Mouse (Mus musculus) stomach, postnatal 0 days (tissue): ENCODE measurements around the gene Ccnq. TPM values are rescaled to one million over a fixed set of nuclear protein-coding genes. Genes with fewer than 3 reads are reported as not detected.

Experiments used
- ATAC-seq: fragments of 200-750 bp; cut with Nextera tagmentation; 2 replicates; pipeline ENCODE4 v1.8.0; 2017; ENCODE audit not compliant: low FRiP score, low TSS enrichment
- DNase-seq: peaks from one replicate; pipeline ENCODE4 v3.0.0-alpha.2; 2016; ENCODE audit warnings: low spot score
- H3K27ac ChIP-seq: fragments of 300-500 bp; sonication (generic); replicated peaks from 2 replicates; pipeline ENCODE4 v1.5.1; 2014; ENCODE audit warnings: mild to moderate bottlenecking, control low read depth
- H3K27me3 ChIP-seq: fragments of 300-500 bp; sonication (generic); 2 replicates; pipeline ENCODE4 v1.6.1; 2014; ENCODE audit warnings: low read length; ENCODE audit not compliant: control insufficient read depth, insufficient read depth
- H3K36me3 ChIP-seq: fragments of 300-500 bp; sonication (generic); 2 replicates; pipeline ENCODE4 v1.6.1; 2014; ENCODE audit warnings: low read length, mixed read lengths; ENCODE audit not compliant: control insufficient read depth, insufficient read depth
- H3K4me1 ChIP-seq: fragments of 300-500 bp; sonication (generic); replicated peaks from 2 replicates; pipeline ENCODE4 v1.6.1; 2014; ENCODE audit warnings: antibody characterized with exemption; ENCODE audit not compliant: control insufficient read depth, insufficient read depth
- H3K4me2 ChIP-seq: fragments of 300-500 bp; sonication (generic); replicated peaks from 2 replicates; pipeline ENCODE4 v1.6.1; 2014; ENCODE audit warnings: low read depth, mild to moderate bottlenecking, control low read depth, moderate library complexity
- H3K4me3 ChIP-seq: fragments of 300-500 bp; sonication (generic); 2 replicates; pipeline ENCODE4 v1.5.1; 2014; ENCODE audit warnings: low read depth, low read length, control low read depth
- H3K9ac ChIP-seq: fragments of 300-500 bp; sonication (generic); 2 replicates; pipeline ENCODE4 v1.6.1; 2014; ENCODE audit warnings: mild to moderate bottlenecking, low read length, control low read depth, mixed read lengths
- H3K9me3 ChIP-seq: fragments of 300-500 bp; sonication (generic); 2 replicates; pipeline ENCODE4 v1.6.1; 2016; ENCODE audit warnings: low read length; ENCODE audit not compliant: control insufficient read depth
- CTCF ChIP-seq: IDR thresholded peaks from 2 replicates; pipeline ENCODE4 v1.5.1; 2016; ENCODE audit warnings: antibody characterized with exemption, low read depth, mild to moderate bottlenecking, moderate library complexity
- EP300 ChIP-seq: optimal IDR thresholded peaks from 2 replicates; pipeline ENCODE3; 2016; ENCODE audit warnings: antibody characterized with exemption
- WGBS: fragments of 180-500 bp; shearing (Covaris S2); extraction: QIAGEN DNeasy Blood & Tissue Kit; methylation state at CpG from one replicate; pipeline ENCODE4 v1.1.7; 2014; 5-methylcytosine and 5-hydroxymethylcytosine counted together
- polyA plus RNA-seq: library from polyadenylated mRNA; unstranded; fragments of >200 nt; fragmentation: Nextera tagmentation; extraction: Ambion mirVana; gene quantifications from 2 replicates; pipeline ENCODE4 v1.2.1, GENCODE M21; 2015

Gene Ccnq
- polyA plus RNA-seq, 1 experiment from 2014 or later: 30.4 TPM

GRCm38 (mm10) chr11:78780571-78780970, 29.0 kb upstream of the Ccnq start:
- WGBS: 81% methylated on average over 3 of the region's 3 CpGs
- H3K27ac ChIP-seq: no peak overlapping the region
- no peaks in the 10 kb centered on the region for H3K36me3 ChIP-seq
- H3K4me2 ChIP-seq: no peak overlapping the region
- no peak overlapping the region for H3K4me3 ChIP-seq
- H3K9ac ChIP-seq: no peak overlapping the region
- H3K27me3 ChIP-seq: no peaks in the 10 kb centered on the region
- no peaks in the 10 kb centered on the region for H3K4me1 ChIP-seq
- ATAC-seq: no peak
- TF ChIP-seq EP300: no peak
- no peak for TF ChIP-seq CTCF
- no peaks in the 10 kb centered on the region for H3K9me3 ChIP-seq
- DNase-seq: no peak

- H3K36me3 ChIP-seq: no peaks in the 10 kb centered on the region
- TF ChIP-seq EP300 (no peak), CTCF (no peak)
- H3K4me3 ChIP-seq: no peak overlapping the region
- H3K27ac ChIP-seq: no peak overlapping the region
- H3K4me1 ChIP-seq: no peaks in the 10 kb centered on the region
- no peaks in the 10 kb centered on the region for H3K9me3 ChIP-seq
- no peaks in the 10 kb centered on the region for H3K27me3 ChIP-seq
- no peak overlapping the region for H3K9ac ChIP-seq
- no peak overlapping the region for H3K4me2 ChIP-seq
- ATAC-seq: no peak
- DNase-seq: no peak
- 89% methylated on average over 3 of the region's 3 CpGs for WGBS
Measured at GRCm38 (mm10) chr11:78780002-78780401, 28.5 kb upstream of the Ccnq start.

GRCm38 (mm10) chr11:78777851-78778680, 26.5 kb upstream of the Ccnq start:
- no peaks in the 10 kb centered on the region for H3K27me3 ChIP-seq
- H3K27ac ChIP-seq: no peak overlapping the region
- H3K9ac ChIP-seq: no peak overlapping the region
- ATAC-seq: no peak
- H3K9me3 ChIP-seq: no peaks in the 10 kb centered on the region
- DNase-seq: no peak
- H3K4me2 ChIP-seq: no peak overlapping the region
- H3K4me1 ChIP-seq: no peaks in the 10 kb centered on the region
- TF ChIP-seq EP300: no peak
- no peak for TF ChIP-seq CTCF
- 53% methylated on average over 10 of the region's 10 CpGs for WGBS
- H3K36me3 ChIP-seq: no peaks in the 10 kb centered on the region
- H3K4me3 ChIP-seq: no peak overlapping the region

- H3K9ac ChIP-seq: no peak overlapping the region
- WGBS: 43% methylated on average over 11 of the region's 11 CpGs
- no peaks in the 10 kb centered on the region for H3K9me3 ChIP-seq
- ATAC-seq (no peak), DNase-seq (no peak)
- H3K36me3 ChIP-seq: no peaks in the 10 kb centered on the region
- no peak overlapping the region for H3K4me3 ChIP-seq
- H3K4me2 ChIP-seq: no peak overlapping the region
- no peaks in the 10 kb centered on the region for H3K4me1 ChIP-seq
- H3K27me3 ChIP-seq: no peaks in the 10 kb centered on the region
- TF ChIP-seq CTCF (no peak), EP300 (no peak)
- H3K27ac ChIP-seq: no peak overlapping the region
Measured at GRCm38 (mm10) chr11:78771751-78772283, 20.3 kb upstream of the Ccnq start.

DNA sequence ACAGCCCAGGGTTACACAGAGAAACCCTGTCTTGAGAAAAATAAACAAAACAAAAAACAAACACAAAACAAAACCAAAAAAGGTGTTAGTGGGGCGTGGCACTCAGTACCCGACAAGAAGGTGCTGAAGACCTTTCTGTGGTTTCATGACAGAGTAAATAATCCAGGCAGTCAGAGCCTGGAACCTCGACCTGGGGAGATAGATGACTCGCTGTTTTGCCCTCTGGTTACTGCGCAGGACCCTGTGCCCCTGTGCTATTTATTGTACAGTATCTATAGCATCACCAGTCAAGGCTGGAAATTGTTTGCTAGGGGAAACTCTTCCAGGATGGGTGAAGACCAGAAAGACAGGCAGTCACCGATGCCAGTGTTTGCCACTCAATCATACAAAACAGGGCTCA, 18.9 kb upstream of the Ccnq start:
- no peak for ATAC-seq
- H3K4me1 ChIP-seq: no peaks in the 10 kb centered on the region
- H3K36me3 ChIP-seq: no peaks in the 10 kb centered on the region
- no peak overlapping the region for H3K27ac ChIP-seq
- H3K27me3 ChIP-seq: no peaks in the 10 kb centered on the region
- H3K4me3 ChIP-seq: no peak overlapping the region
- TF ChIP-seq EP300 (no peak), CTCF (no peak)
- no peak overlapping the region for H3K9ac ChIP-seq
- no peak overlapping the region for H3K4me2 ChIP-seq
- DNase-seq: no peak
- H3K9me3 ChIP-seq: no peaks in the 10 kb centered on the region
- WGBS: 62% methylated on average over 6 of the region's 6 CpGs

- WGBS: 49% methylated on average over 3 of the region's 3 CpGs
- H3K4me2 ChIP-seq: no peak overlapping the region
- H3K27ac ChIP-seq: no peak overlapping the region
- H3K9me3 ChIP-seq: no peaks in the 10 kb centered on the region
- no peak for ATAC-seq
- no peaks in the 10 kb centered on the region for H3K4me1 ChIP-seq
- H3K36me3 ChIP-seq: no peaks in the 10 kb centered on the region
- TF ChIP-seq EP300: no peak
- DNase-seq: no peak
- H3K9ac ChIP-seq: no peak overlapping the region
- H3K27me3 ChIP-seq: no peaks in the 10 kb centered on the region
- no peak overlapping the region for H3K4me3 ChIP-seq
Measured at GRCm38 (mm10) chr11:78768778-78769177, 17.2 kb upstream of the Ccnq start.
